Mouse (Mus musculus) cerebellum, adult 2 months (tissue): ENCODE measurements at regions not wholly inside any gene's neighbourhood (a gene's known extent, or its start where the extent isn't known, plus 50 kb on each side); places are given as distances from the start of the nearest gene placed in this dataset.
"Not testable (repeated sequence)": the region's sequence is repeated elsewhere in the genome, so short reads cannot be mapped to it uniquely, and the experiment has no call there.

ENCODE experiments used
- DNase-seq, 2 experiments: peaks; one replicate each; pipeline ENCODE4 v3.0.0; 2021
- H3K27ac ChIP-seq: fragments of 200-500 bp; 2 replicates; pipeline ENCODE4 v1.5.1; 2012; ENCODE audit warnings: low read length, control low read depth, inconsistent platforms; ENCODE audit not compliant: insufficient read depth
- H3K27me3 ChIP-seq: fragments of 200-500 bp; 2 replicates; pipeline ENCODE4 v1.6.1; 2012; ENCODE audit warnings: inconsistent platforms, mild to moderate bottlenecking, low read length, moderate library complexity; ENCODE audit not compliant: control insufficient read depth, insufficient read depth
- H3K4me1 ChIP-seq: fragments of 200-500 bp; 2 replicates; pipeline ENCODE4 v1.6.1; 2011; ENCODE audit warnings: low read length; ENCODE audit not compliant: control insufficient read depth, insufficient read depth
- H3K4me3 ChIP-seq: fragments of 200-500 bp; replicated peaks from 2 replicates; pipeline ENCODE3; 2011; ENCODE audit warnings: mild to moderate bottlenecking, low read depth, low read length, control low read depth; ENCODE audit not compliant: insufficient read depth
- CTCF ChIP-seq: fragments of 200-500 bp; IDR thresholded peaks from 2 replicates; pipeline ENCODE4 v1.5.1; 2011; ENCODE audit warnings: low read depth, mild to moderate bottlenecking, control low read depth, low read length, moderate library complexity, borderline replicate concordance; ENCODE audit not compliant: insufficient read depth
- POLR2A ChIP-seq: fragments of 200-500 bp; IDR thresholded peaks from 2 replicates; pipeline ENCODE4 v1.6.1; 2011; ENCODE audit warnings: low read length, control low read depth, borderline replicate concordance; ENCODE audit not compliant: insufficient read depth
- WGBS: fragments of 180-500 bp; shearing (Covaris S2); methylation state at CpG from one replicate; pipeline ENCODE4 v1.1.7; 2018; 5-methylcytosine and 5-hydroxymethylcytosine counted together

DNA sequence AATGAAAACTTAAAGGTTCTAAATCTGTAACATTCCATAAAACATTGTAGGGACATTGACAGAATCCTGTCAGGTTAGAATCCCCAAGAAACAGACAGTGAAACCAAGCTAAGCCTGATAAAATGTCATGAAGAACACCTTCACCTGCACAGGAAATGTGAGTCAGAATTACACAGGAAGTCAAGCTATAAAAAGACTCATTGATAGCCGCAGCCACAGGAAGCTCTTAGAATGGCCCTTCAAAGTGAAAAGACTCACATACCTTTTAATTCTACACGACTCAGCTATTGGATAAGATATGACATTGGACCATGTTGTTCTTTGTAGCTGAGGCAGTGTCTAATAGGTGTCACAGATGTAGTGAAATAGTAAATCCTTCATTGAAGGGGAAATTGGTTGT is 55.3 kb downstream of the Spin2c start:
- no peaks in the 10 kb centered on the region for H3K27me3 ChIP-seq
- WGBS = 72% methylated on average over 2 of the region's 2 CpGs
- no peak for TF ChIP-seq POLR2A
- no peak for TF ChIP-seq CTCF
- no peak overlapping the region for H3K4me3 ChIP-seq
- H3K4me1 ChIP-seq = no peaks in the 10 kb centered on the region
- no peak overlapping the region for H3K27ac ChIP-seq
- no peak for DNase-seq

DNA sequence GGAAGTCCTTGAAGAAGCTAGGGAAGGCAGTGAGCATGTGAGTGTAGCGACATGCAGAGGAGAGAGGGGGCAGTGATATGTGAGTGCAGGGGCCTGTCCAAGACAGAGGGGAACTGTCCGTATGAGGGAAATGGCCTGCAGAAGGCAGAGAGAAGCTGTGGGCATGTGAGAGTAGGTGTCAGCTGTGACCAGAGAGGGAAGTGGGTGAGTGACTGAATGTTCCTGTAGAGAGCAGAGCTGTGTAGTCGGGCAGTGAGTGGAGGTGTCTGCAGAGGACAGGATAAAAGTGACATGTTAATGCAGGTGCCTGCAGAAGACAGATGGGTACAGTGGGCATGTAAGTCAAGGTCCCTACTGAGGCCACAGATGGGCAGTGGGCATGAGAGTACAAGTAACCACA is 84.4 kb downstream of the Samt1 start:
- no peaks in the 10 kb centered on the region for H3K4me1 ChIP-seq
- DNase-seq = no peak
- no peak overlapping the region for H3K4me3 ChIP-seq
- no peak for TF ChIP-seq POLR2A
- no peak for TF ChIP-seq CTCF
- H3K27ac ChIP-seq = no peak overlapping the region
- 74% methylated on average over 3 of the region's 3 CpGs for WGBS
- H3K27me3 ChIP-seq = no peaks in the 10 kb centered on the region

DNA sequence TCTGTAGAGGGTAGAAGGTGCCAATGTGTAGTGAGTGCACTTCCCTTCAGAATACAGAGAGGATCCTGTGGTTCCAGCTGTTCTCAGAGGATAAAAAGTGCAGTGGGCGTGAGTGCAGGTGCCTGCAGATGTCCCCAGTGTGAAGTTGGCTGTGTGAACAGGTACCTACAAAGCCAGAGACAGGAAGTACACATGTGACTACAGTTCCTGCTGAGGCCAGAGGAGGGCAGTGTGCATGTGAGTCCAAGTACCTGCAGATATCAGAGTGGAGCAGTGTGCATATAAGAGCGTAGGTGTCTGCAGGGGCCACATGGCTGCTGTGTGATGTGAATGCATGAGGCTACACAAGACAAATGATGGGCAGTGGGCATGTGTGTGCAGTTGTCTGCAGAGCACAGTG is 79.9 kb downstream of the Samt1 start:
- Histone ChIP-seq H3K27me3 (no peaks in the 10 kb centered on the region), H3K4me1 (no peaks in the 10 kb centered on the region), H3K4me3 (no peak overlapping the region), H3K27ac (no peak overlapping the region)
- DNase-seq = peak in 1 of 2 experiments; percentile 1
- 72% methylated on average over 2 of the region's 2 CpGs for WGBS
- TF ChIP-seq POLR2A (no peak), CTCF (no peak)

DNA sequence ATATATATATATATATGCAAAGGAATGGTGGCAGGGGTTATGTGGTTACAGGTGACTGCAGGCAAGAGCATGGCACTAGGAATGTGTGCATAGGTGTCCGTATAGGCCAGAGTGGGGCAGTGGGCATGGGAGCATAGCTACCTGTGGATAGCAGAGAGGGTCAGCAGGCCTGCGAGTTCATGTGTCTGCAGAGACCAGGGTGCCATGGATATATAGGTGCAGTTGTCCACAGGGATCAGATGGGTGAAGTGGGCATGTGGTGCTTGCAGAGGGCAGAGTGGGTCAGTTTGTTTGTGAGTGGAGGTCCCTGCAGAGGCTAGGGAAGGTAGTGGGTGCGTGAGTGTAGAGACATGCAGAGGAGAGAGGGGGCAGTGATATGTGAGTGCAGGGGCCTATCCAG is 76.3 kb downstream of the Samt1 start:
- H3K4me1 ChIP-seq = no peaks in the 10 kb centered on the region
- no peak for DNase-seq
- H3K27me3 ChIP-seq = no peaks in the 10 kb centered on the region
- H3K27ac ChIP-seq = no peak overlapping the region
- TF ChIP-seq POLR2A = no peak
- TF ChIP-seq CTCF = no peak
- H3K4me3 ChIP-seq = no peak overlapping the region
- WGBS = 83% methylated on average over 3 of the region's 3 CpGs

DNA sequence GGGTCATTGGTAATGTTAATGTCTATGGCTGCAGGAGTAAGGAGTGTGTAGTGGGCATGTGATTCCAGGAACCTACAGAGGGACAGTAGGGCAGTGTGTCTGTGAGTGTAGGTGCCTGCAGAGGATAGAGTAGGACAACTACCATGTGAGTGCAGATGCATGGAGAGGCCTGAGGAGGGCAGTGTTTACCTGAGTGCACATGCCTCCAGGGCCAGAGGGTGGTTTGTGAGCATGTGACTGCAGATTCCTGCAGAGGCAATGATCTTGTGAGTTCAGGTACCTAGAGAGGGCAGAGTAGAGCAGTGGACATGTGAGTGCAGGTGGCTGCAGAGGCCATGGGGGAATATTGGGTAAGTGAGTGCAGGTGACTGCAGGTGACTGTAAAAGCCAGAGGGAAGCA is 75.1 kb downstream of the Samt1 start:
- peak in 1 of 2 experiments; percentile 0 for DNase-seq
- Histone ChIP-seq H3K4me1 (no peaks in the 10 kb centered on the region), H3K27ac (no peak overlapping the region), H3K27me3 (no peaks in the 10 kb centered on the region), H3K4me3 (no peak overlapping the region)
- TF ChIP-seq CTCF (no peak), POLR2A (no peak)

DNA sequence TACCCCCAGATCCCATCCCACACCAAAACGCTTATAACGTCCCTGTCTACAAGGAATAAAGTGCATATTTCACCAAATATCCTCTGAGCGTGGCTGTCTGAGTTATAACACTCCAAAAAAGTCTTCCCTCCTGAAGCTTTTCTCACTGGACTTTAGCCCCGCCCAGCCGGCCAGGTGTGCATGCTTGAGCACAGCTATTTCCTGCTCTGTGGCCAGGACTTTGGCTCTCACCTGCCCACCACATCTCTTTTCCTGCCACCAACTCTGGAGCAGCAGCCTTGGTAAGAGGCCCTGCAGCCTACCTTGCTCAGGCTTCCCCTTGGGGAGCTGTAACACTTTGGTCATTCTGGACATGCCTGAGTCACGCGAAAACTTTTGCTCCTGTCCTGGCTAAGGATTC is 72.4 kb downstream of the Samt1 start:
- 88% methylated on average over 7 of the region's 7 CpGs for WGBS
- TF ChIP-seq POLR2A = no peak
- no peak for TF ChIP-seq CTCF

DNA sequence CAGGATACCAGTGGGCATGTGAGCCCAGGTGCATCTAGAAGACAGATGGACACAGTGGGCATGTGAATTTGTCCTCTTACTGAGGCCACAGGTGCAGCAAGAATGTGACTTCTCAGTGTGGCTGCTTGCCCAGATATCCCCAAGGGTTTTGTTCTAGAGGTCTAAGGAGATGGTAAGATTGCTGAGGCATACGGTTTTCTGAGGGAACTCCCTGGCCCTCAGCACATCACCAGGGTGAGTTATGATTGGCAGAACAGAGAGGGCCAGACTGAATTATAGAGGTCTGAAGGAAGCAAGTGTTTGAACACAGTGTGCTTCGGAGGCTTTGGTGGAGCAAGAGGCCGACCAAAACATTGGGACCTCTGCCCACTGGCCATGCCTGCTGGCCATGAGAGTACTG is 71.3 kb downstream of the Samt1 start:
- not testable (repeated sequence) for H3K4me1 ChIP-seq, H3K27me3 ChIP-seq, H3K27ac ChIP-seq, H3K4me3 ChIP-seq
- WGBS = 36% methylated on average over 3 of the region's 3 CpGs
- peak in 1 of 2 experiments; percentile 5 for DNase-seq

More for the DNA sequence above, 72.4 kb downstream of the Samt1 start:
- no peaks in the 10 kb centered on the region for H3K4me1 ChIP-seq
- no peak overlapping the region for H3K27ac ChIP-seq
- no peak overlapping the region for H3K4me3 ChIP-seq
- no peaks in the 10 kb centered on the region for H3K27me3 ChIP-seq
- peak in 1 of 2 experiments; percentile 2 for DNase-seq
